Mouse (Mus musculus) neural tube, embryonic 12.5 days (tissue): Measurements from ENCODE around the gene Otud7a. TPM values are rescaled to one million over a fixed set of nuclear protein-coding genes. Genes with fewer than 3 reads are reported as not detected.

Source experiments
- ATAC-seq: fragments of 200-750 bp; cut with Nextera tagmentation; 2 replicates; pipeline ENCODE4 v1.8.0; 2017; ENCODE audit warnings: low read depth, mild to moderate bottlenecking, moderate TSS enrichment, moderate library complexity; ENCODE audit not compliant: low FRiP score
- H3K27ac ChIP-seq: fragments of 300-500 bp; sonication (generic); 2 replicates; pipeline ENCODE4 v1.5.1; 2016
- H3K27me3 ChIP-seq: fragments of 300-500 bp; sonication (generic); replicated peaks from 2 replicates; pipeline ENCODE4 v1.6.1; 2016; ENCODE audit warnings: mild to moderate bottlenecking
- H3K36me3 ChIP-seq: fragments of 300-500 bp; sonication (generic); 2 replicates; pipeline ENCODE4 v1.6.1; 2016; ENCODE audit warnings: mild to moderate bottlenecking
- H3K4me1 ChIP-seq: fragments of 300-500 bp; sonication (generic); 2 replicates; pipeline ENCODE4 v1.6.1; 2016
- H3K4me2 ChIP-seq: fragments of 300-500 bp; sonication (generic); replicated peaks from 2 replicates; pipeline ENCODE4 v1.6.1; 2016; ENCODE audit warnings: mild to moderate bottlenecking
- H3K4me3 ChIP-seq: fragments of 300-500 bp; sonication (generic); 2 replicates; pipeline ENCODE4 v1.5.1; 2016
- H3K9ac ChIP-seq: fragments of 300-500 bp; sonication (generic); 2 replicates; pipeline ENCODE4 v1.6.1; 2016; ENCODE audit warnings: mild to moderate bottlenecking
- H3K9me3 ChIP-seq: fragments of 300-500 bp; sonication (generic); 2 replicates; pipeline ENCODE4 v1.6.1; 2016; ENCODE audit warnings: mild to moderate bottlenecking
- WGBS: fragments of 180-500 bp; shearing (Covaris S2); methylation state at CpG from one replicate; pipeline ENCODE4 v1.1.7; 2016; 5-methylcytosine and 5-hydroxymethylcytosine counted together
- polyA plus RNA-seq: library from polyadenylated mRNA; unstranded; fragments of >200 nt; fragmentation: Nextera tagmentation; extraction: Ambion mirVana; gene quantifications from 2 replicates; pipeline ENCODE4 v1.2.1, GENCODE M21; 2016

Gene Otud7a
- polyA plus RNA-seq, 1 experiment from 2014 or later = 4.2 TPM

GRCm38 (mm10) chr7:63729605-63730004 is 285.1 kb downstream of the Otud7a start:
- H3K4me2 ChIP-seq = no peak overlapping the region

DNA sequence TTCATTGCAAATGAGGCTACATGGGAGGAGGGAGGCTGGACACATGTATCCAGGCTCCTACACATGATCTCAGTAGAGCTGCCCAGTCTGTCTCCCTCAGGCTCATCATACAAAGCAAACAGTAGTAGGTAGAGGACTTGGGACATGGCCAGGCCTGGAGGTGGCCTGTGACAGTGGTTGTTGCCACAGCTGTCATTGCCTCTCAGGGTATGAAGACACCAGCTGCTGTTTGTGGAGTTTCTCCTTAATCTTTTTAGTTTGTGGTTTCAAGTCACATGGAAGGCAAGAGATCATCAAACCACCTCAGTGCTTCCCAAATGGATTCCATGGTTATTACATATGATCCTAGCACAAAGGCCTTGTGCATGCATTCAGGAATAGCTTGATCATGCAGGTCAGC is 285.5 kb downstream of the Otud7a start:
- H3K36me3 ChIP-seq = no peaks in the 10 kb centered on the region
- no peaks in the 10 kb centered on the region for H3K27me3 ChIP-seq
- H3K4me3 ChIP-seq = no peak overlapping the region
- H3K27ac ChIP-seq = no peak overlapping the region
- no peaks in the 10 kb centered on the region for H3K9me3 ChIP-seq
- no peak for ATAC-seq
- H3K9ac ChIP-seq = no peak overlapping the region
- no peaks in the 10 kb centered on the region for H3K4me1 ChIP-seq
- no peak overlapping the region for H3K4me2 ChIP-seq

More at GRCm38 (mm10) chr7:63729605-63730004, 285.1 kb downstream of the Otud7a start:
- H3K4me1 ChIP-seq = no peaks in the 10 kb centered on the region
- H3K27ac ChIP-seq = no peak overlapping the region
- ATAC-seq = no peak
- no peaks in the 10 kb centered on the region for H3K9me3 ChIP-seq
- H3K4me3 ChIP-seq = no peak overlapping the region
- no peak overlapping the region for H3K9ac ChIP-seq
- WGBS = 90% methylated on average over 5 of the region's 5 CpGs
- no peaks in the 10 kb centered on the region for H3K27me3 ChIP-seq
- no peaks in the 10 kb centered on the region for H3K36me3 ChIP-seq

DNA sequence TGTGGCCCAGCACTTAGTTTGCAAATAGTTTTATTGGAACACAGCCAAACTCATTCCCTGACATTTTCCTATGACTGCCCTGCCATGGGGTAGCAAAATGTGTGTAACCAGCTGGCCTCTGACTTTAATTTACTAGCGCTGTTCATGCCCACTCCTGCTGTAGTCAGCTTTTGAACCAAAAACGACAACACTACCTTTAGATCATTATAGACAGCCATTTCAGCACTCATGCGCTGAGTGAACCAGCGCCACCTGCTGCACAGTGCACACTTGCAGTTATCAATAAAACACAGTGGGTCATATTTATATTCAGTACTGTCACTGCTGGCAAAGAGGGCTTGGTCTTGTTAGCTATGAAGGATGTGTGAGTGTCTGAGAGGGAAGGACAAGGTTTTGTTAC is 293.2 kb downstream of the Otud7a start:
- Histone ChIP-seq H3K4me1 (no peaks in the 10 kb centered on the region), H3K9me3 (no peaks in the 10 kb centered on the region), H3K4me3 (no peak overlapping the region), H3K9ac (no peak overlapping the region), H3K36me3 (no peaks in the 10 kb centered on the region), H3K4me2 (no peak overlapping the region), H3K27me3 (no peaks in the 10 kb centered on the region), H3K27ac (no peak overlapping the region)
- no peak for ATAC-seq
- WGBS = 63% methylated on average over 4 of the region's 4 CpGs

GRCm38 (mm10) chr7:63738142-63738541 is 293.6 kb downstream of the Otud7a start:
- H3K4me1 ChIP-seq = no peaks in the 10 kb centered on the region
- H3K4me3 ChIP-seq = no peak overlapping the region
- H3K27me3 ChIP-seq = no peaks in the 10 kb centered on the region
- WGBS = 80% methylated on average over 1 of the region's 1 CpGs
- H3K9ac ChIP-seq = no peak overlapping the region
- H3K4me2 ChIP-seq = no peak overlapping the region
- ATAC-seq = no peak
- H3K36me3 ChIP-seq = no peaks in the 10 kb centered on the region
- H3K9me3 ChIP-seq = no peaks in the 10 kb centered on the region
- no peak overlapping the region for H3K27ac ChIP-seq

DNA sequence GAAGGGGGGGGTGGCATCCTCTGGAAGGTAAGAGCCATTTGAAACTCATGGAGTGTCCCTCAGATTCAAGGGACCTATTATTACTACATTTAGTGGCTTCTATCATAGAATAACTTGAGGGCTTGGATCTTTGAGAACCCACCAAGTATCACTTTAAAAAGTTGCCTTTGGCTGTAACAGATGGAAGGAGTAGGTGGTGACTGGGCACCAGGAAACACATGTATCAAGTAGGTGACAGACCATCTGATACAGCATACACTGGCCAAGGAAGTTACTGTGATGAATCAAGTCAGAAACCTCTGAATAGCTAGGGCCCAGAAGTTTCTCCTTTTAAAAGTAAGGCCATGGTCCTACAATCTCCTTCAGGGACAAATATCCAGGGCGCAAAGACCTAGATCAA is 298.6 kb downstream of the Otud7a start:
- no peak overlapping the region for H3K9ac ChIP-seq

GRCm38 (mm10) chr7:63752081-63752480 is 307.5 kb downstream of the Otud7a start:
- Histone ChIP-seq H3K4me1 (peaks cover 13% of the 10 kb centered on the region), H3K9me3 (no peaks in the 10 kb centered on the region), H3K9ac (no peak overlapping the region), H3K36me3 (no peaks in the 10 kb centered on the region), H3K4me2 (no peak overlapping the region), H3K27me3 (peaks cover 32% of the 10 kb centered on the region), H3K4me3 (no peak overlapping the region), H3K27ac (no peak overlapping the region)
- 48% methylated on average over 4 of the region's 4 CpGs for WGBS
- no peak for ATAC-seq

More for the DNA sequence above, 298.6 kb downstream of the Otud7a start:
- Histone ChIP-seq H3K27ac (no peak overlapping the region), H3K4me2 (no peak overlapping the region), H3K27me3 (no peaks in the 10 kb centered on the region), H3K4me3 (no peak overlapping the region), H3K36me3 (no peaks in the 10 kb centered on the region), H3K4me1 (no peaks in the 10 kb centered on the region), H3K9me3 (no peaks in the 10 kb centered on the region)
- ATAC-seq = no peak
- 97% methylated on average over 1 of the region's 1 CpGs for WGBS

DNA sequence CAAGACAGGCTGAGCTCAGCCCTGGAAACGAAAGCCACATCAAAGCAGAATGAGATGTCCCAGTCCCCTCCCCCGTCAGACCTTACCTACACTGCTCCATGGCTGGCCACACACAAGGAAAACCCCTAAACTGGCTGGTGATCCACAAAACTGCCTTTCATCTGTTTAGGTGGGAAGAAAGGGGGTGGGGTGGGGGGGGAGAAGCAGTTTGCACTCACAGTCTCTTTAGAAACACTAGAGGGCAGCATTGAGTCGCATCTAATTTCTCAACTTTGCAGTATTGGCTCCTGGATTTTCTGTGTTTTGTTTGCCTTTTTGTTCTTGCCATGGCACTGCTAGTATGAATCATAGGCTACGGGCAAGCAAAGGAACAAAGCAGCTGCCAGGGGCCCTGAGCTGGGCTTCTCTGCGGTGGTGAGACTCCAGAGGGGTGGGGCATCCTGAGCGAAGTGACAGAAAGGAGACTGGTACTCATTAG is 308.8 kb downstream of the Otud7a start:
- no peak overlapping the region for H3K27ac ChIP-seq
- peaks cover 44% of the 10 kb centered on the region for H3K27me3 ChIP-seq
- no peak overlapping the region for H3K9ac ChIP-seq
- 21% methylated on average over 6 of the region's 6 CpGs for WGBS
- no peak overlapping the region for H3K4me2 ChIP-seq
- no peaks in the 10 kb centered on the region for H3K9me3 ChIP-seq
- peaks cover 24% of the 10 kb centered on the region for H3K4me1 ChIP-seq
- H3K36me3 ChIP-seq = no peaks in the 10 kb centered on the region
- peak; percentile 21; the same call in 1 of the 2 replicates for ATAC-seq
- H3K4me3 ChIP-seq = no peak overlapping the region

DNA sequence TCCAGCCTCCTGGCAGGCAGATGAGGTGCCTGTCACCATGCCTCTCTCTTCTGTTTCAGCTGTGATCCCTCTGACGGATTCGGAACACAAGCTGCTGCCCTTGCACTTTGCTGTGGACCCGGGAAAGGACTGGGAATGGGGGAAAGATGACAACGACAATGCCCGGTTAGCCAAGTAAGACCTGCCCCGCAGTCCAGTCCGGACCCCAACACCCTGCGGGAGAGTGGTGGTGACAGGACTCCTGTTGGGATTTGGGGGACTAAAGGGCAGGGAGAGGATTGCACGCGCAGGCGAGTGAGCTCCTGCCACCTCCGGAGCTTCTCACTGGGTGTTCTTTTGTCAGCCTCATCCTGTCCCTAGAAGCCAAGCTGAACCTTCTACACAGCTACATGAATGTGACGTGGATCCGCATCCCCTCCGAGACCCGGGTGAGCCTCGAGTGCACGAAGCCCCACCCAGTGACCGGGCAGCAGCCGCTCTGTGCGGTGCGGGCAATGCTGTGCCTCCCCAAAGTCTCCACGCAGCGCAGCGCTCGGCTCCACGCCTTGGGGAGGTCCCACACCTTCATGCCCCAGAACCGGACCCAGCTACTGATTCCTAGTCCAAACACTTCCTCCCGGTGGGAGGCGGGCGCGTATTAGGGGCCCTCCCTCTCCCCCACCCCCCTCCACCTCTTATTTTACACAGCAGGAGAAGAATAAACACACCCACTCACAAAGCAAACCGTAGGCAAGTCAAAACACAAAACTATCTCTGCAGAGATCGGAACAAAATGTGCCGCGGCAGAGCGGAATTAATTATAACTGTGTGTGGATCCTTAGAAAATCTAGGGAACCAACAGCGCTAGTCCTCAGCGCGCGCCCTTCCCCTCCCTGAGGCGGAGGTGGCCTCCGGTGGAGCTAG is 310.3 kb downstream of the Otud7a start:
- peaks cover 59% of the 10 kb centered on the region for H3K27me3 ChIP-seq
- peak overlapping the region; percentile 87 for H3K4me2 ChIP-seq
- 0 out of 2 replicates have a peak, but pooled peaks have one; percentile 41 for ATAC-seq
- H3K36me3 ChIP-seq = no peaks in the 10 kb centered on the region
- H3K4me1 ChIP-seq = peaks cover 28% of the 10 kb centered on the region
- WGBS = 3% methylated on average over 43 of the region's 43 CpGs
- no peak overlapping the region for H3K27ac ChIP-seq
- no peaks in the 10 kb centered on the region for H3K9me3 ChIP-seq
- peak overlapping the region; percentile 39 for H3K4me3 ChIP-seq
- peak overlapping the region; percentile 58 for H3K9ac ChIP-seq

DNA sequence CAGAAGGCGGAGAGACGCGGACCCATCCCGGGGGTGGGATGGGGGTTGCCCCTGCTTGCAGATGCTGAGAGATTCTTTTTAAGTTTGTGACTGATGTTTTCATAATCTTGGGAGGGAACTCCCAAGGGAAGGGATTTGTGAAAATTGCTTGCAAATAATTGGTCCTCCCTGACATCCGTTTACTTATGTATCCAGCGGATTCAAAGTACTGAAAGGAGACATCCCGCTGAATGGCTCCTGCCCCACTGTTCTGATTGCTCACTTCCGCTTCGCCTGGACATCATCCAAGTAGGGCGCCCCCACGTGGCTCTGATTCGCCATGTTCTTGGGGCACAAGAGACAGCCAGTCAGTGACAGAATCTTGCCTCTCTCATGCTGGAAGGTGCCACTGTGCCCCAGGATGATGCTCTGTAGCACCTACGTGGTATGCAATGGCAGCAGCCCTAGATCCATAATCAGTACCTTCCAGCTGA is 311.0 kb downstream of the Otud7a start:
- ATAC-seq = peak; percentile 48
- peak overlapping the region; percentile 39 for H3K4me3 ChIP-seq
- H3K9ac ChIP-seq = peak overlapping the region; percentile 58
- H3K27me3 ChIP-seq = peaks cover 64% of the 10 kb centered on the region
- H3K4me1 ChIP-seq = peaks cover 28% of the 10 kb centered on the region
- WGBS = 2% methylated on average over 13 of the region's 13 CpGs
- H3K4me2 ChIP-seq = peak overlapping the region; percentile 87
- H3K9me3 ChIP-seq = no peaks in the 10 kb centered on the region
- H3K36me3 ChIP-seq = no peaks in the 10 kb centered on the region
- H3K27ac ChIP-seq = no peak overlapping the region

DNA sequence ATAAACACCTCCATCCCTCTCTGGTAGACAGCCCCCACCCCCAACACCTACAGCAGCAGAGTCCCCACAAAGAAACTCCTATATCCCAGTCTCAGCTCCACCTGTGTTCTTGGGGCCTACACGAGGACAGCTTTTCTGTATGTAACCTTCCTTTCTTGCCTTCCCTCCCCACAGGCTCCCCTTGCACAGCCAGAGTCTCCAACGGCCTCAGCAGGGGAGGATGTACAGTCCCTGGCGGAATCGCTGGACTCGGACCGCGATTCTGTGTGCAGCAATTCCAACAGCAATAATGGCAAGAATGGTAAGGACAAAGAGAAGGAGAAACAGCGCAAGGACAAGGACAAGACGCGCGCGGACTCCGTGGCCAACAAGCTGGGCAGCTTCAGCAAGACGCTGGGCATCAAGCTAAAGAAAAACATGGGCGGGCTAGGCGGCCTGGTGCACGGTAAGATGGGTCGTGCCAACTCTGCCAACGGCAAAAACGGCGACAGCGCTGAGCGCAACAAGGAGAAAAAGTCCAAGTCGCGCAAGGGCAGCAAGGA is 312.7 kb downstream of the Otud7a start:
- no peak overlapping the region for H3K27ac ChIP-seq
- H3K9me3 ChIP-seq = no peaks in the 10 kb centered on the region
- H3K4me3 ChIP-seq = peak overlapping the region; percentile 47
- H3K36me3 ChIP-seq = no peaks in the 10 kb centered on the region
- H3K4me1 ChIP-seq = peaks cover 28% of the 10 kb centered on the region
- no peak for ATAC-seq
- peak overlapping the region; percentile 78 for H3K4me2 ChIP-seq
- H3K9ac ChIP-seq = no peak overlapping the region
- H3K27me3 ChIP-seq = peaks cover 76% of the 10 kb centered on the region
- 5% methylated on average over 25 of the region's 25 CpGs for WGBS

GRCm38 (mm10) chr7:63757678-63758239 is 313.2 kb downstream of the Otud7a start:
- Histone ChIP-seq H3K27ac (no peak overlapping the region), H3K4me3 (peak overlapping the region; percentile 47), H3K9me3 (no peaks in the 10 kb centered on the region), H3K4me2 (peak overlapping the region; percentile 78), H3K27me3 (peaks cover 76% of the 10 kb centered on the region), H3K36me3 (no peaks in the 10 kb centered on the region), H3K4me1 (peaks cover 28% of the 10 kb centered on the region), H3K9ac (peak overlapping the region; percentile 42)
- WGBS = under 1% methylated on average over 83 of the region's 85 CpGs
- peak; percentile 2 for ATAC-seq

GRCm38 (mm10) chr7:63758240-63758826 is 313.8 kb downstream of the Otud7a start:
- H3K4me3 ChIP-seq = peak overlapping the region; percentile 47
- H3K9ac ChIP-seq = peak overlapping the region; percentile 42
- no peaks in the 10 kb centered on the region for H3K9me3 ChIP-seq
- WGBS = under 1% methylated on average over 97 of the region's 97 CpGs
- no peaks in the 10 kb centered on the region for H3K36me3 ChIP-seq
- peaks cover 76% of the 10 kb centered on the region for H3K27me3 ChIP-seq
- peak; percentile 43 for ATAC-seq
- H3K4me2 ChIP-seq = peak overlapping the region; percentile 78
- peaks cover 28% of the 10 kb centered on the region for H3K4me1 ChIP-seq
- no peak overlapping the region for H3K27ac ChIP-seq
